Mouse (Mus musculus) erythroblast, embryonic 14.5 days (primary cell): ENCODE results near the gene Stxbp4.

Source experiments
- GATA1 ChIP-seq: IDR thresholded peaks from 2 replicates; pipeline ENCODE4 v1.6.1; 2012; ENCODE audit warnings: low read length, inconsistent platforms, mixed read lengths
- TAL1 ChIP-seq: IDR thresholded peaks from 3 replicates; pipeline ENCODE4 v1.6.1; 2012; ENCODE audit warnings: low read length, inconsistent platforms, mixed read lengths

DNA sequence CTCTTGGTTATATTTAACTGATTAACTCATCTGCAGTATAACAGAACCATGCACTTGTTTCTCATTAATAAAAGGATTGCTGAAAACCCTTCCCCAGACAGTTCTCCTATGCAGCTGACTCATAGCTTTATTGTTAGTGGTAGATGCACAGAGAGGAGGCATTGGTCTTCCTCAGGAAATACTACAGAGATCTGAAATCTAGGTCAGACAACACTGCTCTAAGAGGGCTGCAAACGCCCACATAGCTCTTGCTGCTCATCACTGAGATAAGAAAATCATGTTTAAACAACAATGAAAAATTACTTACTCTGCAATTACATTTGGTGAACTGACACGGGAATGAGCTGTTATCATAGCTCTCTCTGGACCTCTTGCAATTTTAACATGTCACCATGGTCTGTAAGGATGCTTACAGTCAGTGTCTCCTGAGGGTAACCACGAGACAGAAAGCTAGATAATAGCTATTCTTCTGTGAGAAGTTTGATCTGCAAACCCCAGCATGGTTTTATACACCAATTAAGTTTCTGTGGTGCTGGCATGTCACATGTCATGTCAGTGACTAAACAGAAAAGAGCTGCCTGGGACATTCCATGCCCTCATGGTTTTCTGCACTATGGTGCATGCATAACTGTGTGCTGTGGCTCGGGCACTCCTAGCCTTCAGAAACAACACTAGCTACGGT, 125.2 kb downstream of the Stxbp4 start:
- TF ChIP-seq GATA1 = no peak
- TF ChIP-seq TAL1 = no peak
